Mouse (Mus musculus) yolk sac, embryonic 10.5 days (tissue): ENCODE data around the gene Snapc4.

Source experiments
- DNase-seq: peaks from one replicate; pipeline ENCODE4 v3.0.0-alpha.2; 2017; ENCODE audit warnings: low spot score

Gene Snapc4

GRCm38 (mm10) chr2:26313394-26313793 lies 67.1 kb downstream of the Snapc4 start:
- no peak for DNase-seq

- no peak for DNase-seq
Observed at GRCm38 (mm10) chr2:26312812-26313211, 67.6 kb downstream of the Snapc4 start.
